Mouse (Mus musculus) gastrocnemius, adult 2 months (tissue): ENCODE results near the gene Pla2g4e. TPM values are rescaled to one million over a fixed set of nuclear protein-coding genes. Genes with fewer than 3 reads are reported as not detected.
A peak's percentile ranks its signal among the peaks of the same experiment; 100 is the strongest.

Experiments used
- DNase-seq: peaks from one replicate; pipeline ENCODE4 v3.0.0; 2022
- H3K27ac ChIP-seq: fragments of 200-600 bp; 2 replicates; pipeline ENCODE4 v1.8.1; 2022; ENCODE audit warnings: mild to moderate bottlenecking
- H3K4me3 ChIP-seq: fragments of 200-600 bp; 2 replicates; pipeline ENCODE4 v1.8.1; 2022; ENCODE audit warnings: mild to moderate bottlenecking, moderate library complexity
- CTCF ChIP-seq: fragments of 200-600 bp; IDR thresholded peaks from 2 replicates; pipeline ENCODE4 v1.8.1; 2022; ENCODE audit warnings: antibody characterized with exemption, mild to moderate bottlenecking, moderate library complexity
- intact Hi-C: fragments of 180-260 bp; cut with DNase I; formaldehyde crosslinking; loops from one replicate; pipeline ENCODE4 v1.15.1; 2025
- total RNA-seq, 2 experiments: library from RNA; stranded (reverse); gene quantifications; 2 replicates each; pipeline ENCODE4 v1.2.3; 2021

Pla2g4e gene
- total RNA-seq, 2 experiments from 2014 or later: 27.8 to 31.8 TPM

GRCm38 (mm10) chr2:120231642-120232041, 13.5 kb downstream of the Pla2g4e start:
- Histone ChIP-seq H3K4me3 (no peak overlapping the region), H3K27ac (peak overlapping the region; percentile 8; the same call in 1 of the 2 replicates)
- TF ChIP-seq CTCF: no peak
- DNase-seq: no peak
- intact Hi-C loops: no loop called here

GRCm38 (mm10) chr2:120214600-120214999, 30.5 kb downstream of the Pla2g4e start:
- no peak for DNase-seq
- Histone ChIP-seq H3K4me3 (no peak overlapping the region), H3K27ac (no peak overlapping the region)
- intact Hi-C loops: no loop called here
- no peak for TF ChIP-seq CTCF

- Histone ChIP-seq H3K27ac (no peak overlapping the region), H3K4me3 (no peak overlapping the region)
- no peak for DNase-seq
- peak; percentile 16; the same call in 1 of the 2 replicates for TF ChIP-seq CTCF
- intact Hi-C loops: no loop called here
These were observed 33.7 kb downstream of the Pla2g4e start for GRCm38 (mm10) chr2:120211448-120211847.

- no peak for TF ChIP-seq CTCF
- no peak for DNase-seq
- intact Hi-C loops: no loop called here
- H3K4me3 ChIP-seq: no peak overlapping the region
- peak overlapping the region; percentile 88 for H3K27ac ChIP-seq
These were observed 37.2 kb downstream of the Pla2g4e start for GRCm38 (mm10) chr2:120207926-120208325.

GRCm38 (mm10) chr2:120207028-120207427, 38.1 kb downstream of the Pla2g4e start:
- Histone ChIP-seq H3K27ac (peak overlapping the region; percentile 88), H3K4me3 (peak overlapping the region; percentile 54)
- TF ChIP-seq CTCF: no peak
- DNase-seq: peak; percentile 91
- intact Hi-C loops: no loop called here

GRCm38 (mm10) chr2:120203742-120204141, 41.4 kb downstream of the Pla2g4e start:
- peak; percentile 67 for DNase-seq
- Histone ChIP-seq H3K27ac (peak overlapping the region; percentile 88), H3K4me3 (peak overlapping the region; percentile 57)
- no peak for TF ChIP-seq CTCF
- intact Hi-C loops: loop anchor here (2.0 kb wide), 2 partner anchors 31 to 41 kb away; partner anchors contain the start of gene Pla2g4e

GRCm38 (mm10) chr2:120200077-120200476, 45.1 kb downstream of the Pla2g4e start:
- no peak for TF ChIP-seq CTCF
- Histone ChIP-seq H3K4me3 (no peak overlapping the region), H3K27ac (peak overlapping the region; percentile 25; the same call in 1 of the 2 replicates)
- DNase-seq: no peak
- intact Hi-C loops: no loop called here

- DNase-seq: no peak
- Histone ChIP-seq H3K4me3 (no peak overlapping the region), H3K27ac (no peak overlapping the region)
- TF ChIP-seq CTCF: no peak
- intact Hi-C loops: no loop called here
These were observed 57.0 kb downstream of the Pla2g4e start for GRCm38 (mm10) chr2:120188174-120188573.

GRCm38 (mm10) chr2:120187583-120187982, 57.6 kb downstream of the Pla2g4e start:
- DNase-seq: no peak
- intact Hi-C loops: loop anchor here (2.0 kb wide), 1 partner anchor 77 kb away; no protein-coding TSS in a partner anchor
- Histone ChIP-seq H3K27ac (no peak overlapping the region), H3K4me3 (no peak overlapping the region)
- TF ChIP-seq CTCF: peak; percentile 42

- Histone ChIP-seq H3K27ac (no peak overlapping the region), H3K4me3 (no peak overlapping the region)
- DNase-seq: peak; percentile 55
- TF ChIP-seq CTCF: peak; percentile 63
- intact Hi-C loops: loop anchor here (2.0 kb wide), 1 partner anchor 79 kb away; no protein-coding TSS in a partner anchor
These were observed 59.4 kb downstream of the Pla2g4e start for GRCm38 (mm10) chr2:120185527-120186276.

- peak; percentile 53 for TF ChIP-seq CTCF
- DNase-seq: no peak
- H3K27ac ChIP-seq: no peak overlapping the region
- no peak overlapping the region for H3K4me3 ChIP-seq
- intact Hi-C loops: no loop called here
These were observed 66.2 kb downstream of the Pla2g4e start for GRCm38 (mm10) chr2:120178936-120179335.

- Histone ChIP-seq H3K27ac (no peak overlapping the region), H3K4me3 (no peak overlapping the region)
- intact Hi-C loops: no loop called here
- TF ChIP-seq CTCF: peak; percentile 93
- peak; percentile 68 for DNase-seq
These were observed 71.4 kb downstream of the Pla2g4e start for GRCm38 (mm10) chr2:120173718-120174117.

GRCm38 (mm10) chr2:120171362-120171761, 73.8 kb downstream of the Pla2g4e start:
- no peak for DNase-seq
- no peak for TF ChIP-seq CTCF
- no peak overlapping the region for H3K27ac ChIP-seq
- no peak overlapping the region for H3K4me3 ChIP-seq
- intact Hi-C loops: loop anchor here (2.0 kb wide), 1 partner anchor 87 kb away; no protein-coding TSS in a partner anchor
